15 mouse cellular contexts compared by ENCODE assay signal in genomic region chr3:33955064-33955463, GRCm38 (mm10).
DNase-seq lines count a peak whose midpoint lies in the region; ATAC-seq lines count a peak whose summit lies in the region.
"Had no signal": no experiment of that assay in that cellular context is flagged by ENCODE, and none has a peak within 500 bp of the region (broad histone marks: within the 10 kb centered on the region; RNA-seq: fewer than 3 reads in every experiment).

No protein-coding gene starts in this region.

- H3K27me3 ChIP-seq in hindbrain, embryonic 12.5 days: peaks cover 15% of the 10 kb centered on the region
- no peaks in the 10 kb centered on the region; the same call in 1 of the 2 replicates for H3K27me3 ChIP-seq in hindbrain, embryonic 16.5 days (replicated peaks; ENCODE audit: control insufficient read depth, insufficient read depth, low read length)
- H3K27me3 ChIP-seq in limb, embryonic 10.5 days (ENCODE audit: low read depth, poor library complexity, severe bottlenecking): peaks cover 30% of the 10 kb centered on the region

- H3K4me3 ChIP-seq in hindbrain, embryonic 12.5 days: no peak overlapping the region
- H3K4me3 ChIP-seq in hindbrain, embryonic 16.5 days (ENCODE audit: low read length): no peak overlapping the region
- 0 out of 2 replicates have a peak overlapping the region, but pooled peaks have one; percentile 10 for H3K4me3 ChIP-seq in limb, embryonic 10.5 days
- H3K4me3 ChIP-seq: erythroblast, embryonic 14.5 days; myocyte had no signal

- peak; percentile 40; the same call in 1 of the 2 replicates for ATAC-seq in hindbrain, embryonic 12.5 days (ENCODE audit: low FRiP score)
- no peak for ATAC-seq in hindbrain, embryonic 16.5 days

- peak; percentile 8 for DNase-seq in embryo, embryonic 10 days (ENCODE audit: low spot score)
- DNase-seq in embryo, embryonic 11 days: no peak
- DNase-seq in ES-CJ7 (ENCODE audit: low read depth, low spot score): peak; percentile 63
- no peak for DNase-seq in limb, embryonic 10.5 days (ENCODE audit: low spot score)
- no peak for DNase-seq in spleen, postnatal 14 days (ENCODE audit: low spot score in 2 of 2)
- DNase-seq in left cerebral cortex, postnatal 4 days: no peak
- DNase-seq: adrenal gland, adult 8-10 months; cerebellum, adult 2 months; lung, postnatal 14 days; right cerebral cortex, adult 18-20 months; thymus, postnatal 25 days had no signal

- peaks cover 11% of the 10 kb centered on the region for H3K4me1 ChIP-seq in hindbrain, embryonic 12.5 days
- peaks cover 4% of the 10 kb centered on the region for H3K4me1 ChIP-seq in hindbrain, embryonic 16.5 days (ENCODE audit: control insufficient read depth, insufficient read depth, low read depth, low read length)
- H3K4me1 ChIP-seq in limb, embryonic 10.5 days: peaks cover 12% of the 10 kb centered on the region

- no peaks in the 10 kb centered on the region for H3K9me3 ChIP-seq in hindbrain, embryonic 12.5 days (replicated peaks)
- no peaks in the 10 kb centered on the region for H3K9me3 ChIP-seq in hindbrain, embryonic 16.5 days (ENCODE audit: control insufficient read depth, low read length)
- no peaks in the 10 kb centered on the region for H3K9me3 ChIP-seq in limb, embryonic 10.5 days (replicated peaks)

- H3K9ac ChIP-seq in hindbrain, embryonic 12.5 days: no peak overlapping the region
- no peak overlapping the region for H3K9ac ChIP-seq in hindbrain, embryonic 16.5 days (ENCODE audit: low read depth, low read length)

- intact Hi-C loops in left cerebral cortex, postnatal 4 days (cut with DNase I): loop anchor here (10.0 kb wide), 1 partner anchor 240 kb away; no protein-coding TSS in a partner anchor

- H3K27ac ChIP-seq in hindbrain, embryonic 12.5 days: no peak overlapping the region
- no peak overlapping the region for H3K27ac ChIP-seq in hindbrain, embryonic 16.5 days (ENCODE audit: low read depth, low read length)
- H3K27ac ChIP-seq in limb, embryonic 10.5 days: no peak overlapping the region

- WGBS in hindbrain, embryonic 12.5 days: under 1% methylated on average over 6 of the region's 6 CpGs
- WGBS in hindbrain, embryonic 16.5 days: 2% methylated on average over 6 of the region's 6 CpGs
- 0% methylated on average over 6 of the region's 6 CpGs for WGBS in limb, embryonic 10.5 days

- H3K4me2 ChIP-seq in hindbrain, embryonic 12.5 days (replicated peaks): 0 out of 2 replicates have a peak overlapping the region, but pooled peaks have one; percentile 9
- H3K4me2 ChIP-seq in hindbrain, embryonic 16.5 days (ENCODE audit: low read length): no peak overlapping the region

- H3K36me3 ChIP-seq in hindbrain, embryonic 12.5 days: no peaks in the 10 kb centered on the region
- H3K36me3 ChIP-seq in hindbrain, embryonic 16.5 days (ENCODE audit: control insufficient read depth, insufficient read depth, low read length): no peaks in the 10 kb centered on the region
- no peaks in the 10 kb centered on the region for H3K36me3 ChIP-seq in limb, embryonic 10.5 days

Comparison
In these comparisons a context has a peak if more than half of its experiments do, and no peak if none do; other contexts are left out.
1. DNase-seq: peak in embryo, embryonic 10 days (single experiment) and ES-CJ7 (single experiment); none in embryo, embryonic 11 days (single experiment), limb, embryonic 10.5 days (single experiment), spleen, postnatal 14 days (0 of 2) and left cerebral cortex, postnatal 4 days (single experiment).